Mouse (Mus musculus): ENCODE data around the gene Ebf3.

GRCm38 (mm10) chr7:137321961-137322784 lies 7.9 kb upstream of the Ebf3 start:
- TF ChIP-seq CTCF (IDR thresholded peaks at IDR 0.05; ENCODE audit: control insufficient read depth, insufficient read depth, insufficient read length) (no peak), MYOD1 (IDR thresholded peaks at IDR 0.05; ENCODE audit: control insufficient read depth, insufficient read length, low read depth) (no peak), FOSL1 (IDR thresholded peaks at IDR 0.05; ENCODE audit: insufficient read depth, low read length, poor library complexity, severe bottlenecking) (no peak), CEBPB (IDR thresholded peaks at IDR 0.05; ENCODE audit: low read depth) (no peak)

Measured in C2C12 (cell line).